Mouse (Mus musculus) kidney, postnatal 0 days (tissue): ENCODE data around the gene Cyp2u1. TPM values are rescaled to one million over a fixed set of nuclear protein-coding genes. Genes with fewer than 3 reads are reported as not detected.

Experiments used
- ATAC-seq: fragments of 200-750 bp; cut with Nextera tagmentation; replicated peaks from 2 replicates; pipeline ENCODE4 v1.8.0; 2017; ENCODE audit warnings: low read depth, moderate number of reproducible peaks, moderate TSS enrichment, moderate library complexity; ENCODE audit not compliant: low FRiP score
- DNase-seq: peaks from one replicate; pipeline ENCODE4 v3.0.0-alpha.2; 2016; ENCODE audit warnings: low spot score
- H3K27ac ChIP-seq: fragments of 300-500 bp; sonication (generic); 2 replicates; pipeline ENCODE4 v1.5.1; 2014; ENCODE audit warnings: mild to moderate bottlenecking
- H3K27me3 ChIP-seq: fragments of 300-500 bp; sonication (generic); 2 replicates; pipeline ENCODE4 v1.6.1; 2014; ENCODE audit warnings: low read length, mixed read lengths; ENCODE audit not compliant: insufficient read depth
- H3K36me3 ChIP-seq: fragments of 300-500 bp; sonication (generic); 2 replicates; pipeline ENCODE4 v1.6.1; 2014; ENCODE audit warnings: low read length, mixed read lengths; ENCODE audit not compliant: insufficient read depth
- H3K4me1 ChIP-seq: fragments of 300-500 bp; sonication (generic); replicated peaks from 2 replicates; pipeline ENCODE4 v1.6.1; 2014; ENCODE audit warnings: antibody characterized with exemption, low read length, mixed read lengths; ENCODE audit not compliant: insufficient read depth
- H3K4me2 ChIP-seq: fragments of 300-500 bp; sonication (generic); 2 replicates; pipeline ENCODE4 v1.6.1; 2014; ENCODE audit warnings: mild to moderate bottlenecking, low read length, moderate library complexity, mixed read lengths
- H3K4me3 ChIP-seq: fragments of 300-500 bp; sonication (generic); replicated peaks from 2 replicates; pipeline ENCODE4 v1.5.1; 2014; ENCODE audit warnings: low read depth, low read length
- H3K9ac ChIP-seq: fragments of 300-500 bp; sonication (generic); 2 replicates; pipeline ENCODE4 v1.6.1; 2014; ENCODE audit warnings: low read depth, low read length
- H3K9me3 ChIP-seq: fragments of 300-500 bp; sonication (generic); replicated peaks from 2 replicates; pipeline ENCODE4 v1.6.1; 2016; ENCODE audit warnings: low read length, inconsistent platforms, mixed read lengths
- CTCF ChIP-seq: IDR thresholded peaks from 2 replicates; pipeline ENCODE4 v1.5.1; 2016; ENCODE audit warnings: antibody characterized with exemption, low read depth, mild to moderate bottlenecking, moderate library complexity
- WGBS: fragments of 180-500 bp; shearing (Covaris S2); extraction: QIAGEN DNeasy Blood & Tissue Kit; methylation state at CpG from one replicate; pipeline ENCODE4 v1.1.7; 2014; 5-methylcytosine and 5-hydroxymethylcytosine counted together
- polyA plus RNA-seq: library from polyadenylated mRNA; unstranded; fragments of >200 nt; fragmentation: Nextera tagmentation; extraction: Ambion mirVana; gene quantifications from 2 replicates; pipeline ENCODE4 v1.2.1, GENCODE M21; 2015

Gene Cyp2u1
- polyA plus RNA-seq, 1 experiment from 2014 or later: 5.5 TPM

DNA sequence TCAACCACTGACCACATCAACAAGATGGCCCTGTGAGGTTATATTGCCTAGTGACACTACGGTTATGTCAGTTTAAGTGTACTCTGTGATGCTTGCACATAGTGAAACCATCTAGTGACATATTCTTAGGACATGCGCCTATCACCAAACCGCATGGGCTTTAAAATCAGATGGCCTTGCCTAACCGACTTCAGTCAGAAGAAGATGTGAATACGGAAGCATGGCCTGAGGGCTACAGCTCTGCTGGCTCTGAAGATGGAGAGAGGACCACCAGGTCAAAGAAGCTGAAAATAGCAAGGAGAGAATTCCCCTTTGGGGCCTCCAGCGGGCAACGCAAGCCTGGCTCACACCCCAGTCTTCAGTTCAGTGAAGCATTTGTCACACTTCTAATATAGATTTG is 6.1 kb downstream of the Cyp2u1 start:
- no peak for DNase-seq
- Histone ChIP-seq H3K27ac (no peak overlapping the region), H3K36me3 (no peaks in the 10 kb centered on the region), H3K4me2 (no peak overlapping the region), H3K9me3 (no peaks in the 10 kb centered on the region), H3K27me3 (no peaks in the 10 kb centered on the region), H3K4me1 (no peaks in the 10 kb centered on the region), H3K4me3 (no peak overlapping the region), H3K9ac (no peak overlapping the region)
- WGBS: 89% methylated on average over 7 of the region's 7 CpGs
- TF ChIP-seq CTCF: no peak
- ATAC-seq: no peak

DNA sequence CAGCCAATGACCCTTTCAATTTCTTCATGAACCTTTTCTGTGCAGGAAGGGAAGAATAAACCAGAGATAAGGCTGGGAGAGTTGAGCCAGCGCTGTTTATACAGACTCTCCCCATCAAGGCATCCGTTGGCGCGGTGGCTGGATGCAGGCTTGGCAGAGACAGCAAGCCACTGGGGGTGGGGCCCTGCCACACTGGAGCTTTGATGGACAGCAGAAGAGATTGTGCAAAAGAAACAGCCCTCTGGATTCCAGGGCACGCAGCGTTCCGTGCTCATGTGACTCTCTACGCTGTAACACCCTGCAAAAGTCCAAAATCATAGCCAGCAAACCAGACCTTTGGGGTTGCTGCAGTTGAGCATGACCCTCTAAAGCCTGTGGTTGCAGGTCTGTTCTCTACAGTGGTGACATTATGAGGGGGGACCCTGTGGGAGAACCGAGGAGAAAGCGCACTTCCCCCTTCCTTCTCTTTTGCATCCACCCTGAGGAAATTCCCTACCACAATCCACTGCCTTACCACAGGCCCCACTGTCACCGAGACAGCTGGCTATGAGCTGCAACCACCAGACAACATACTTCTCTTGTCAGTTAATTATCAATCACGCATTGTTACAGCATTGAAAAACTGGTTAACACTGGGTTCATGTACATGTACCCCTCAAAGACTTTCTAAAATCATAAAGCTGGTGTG is 7.4 kb downstream of the Cyp2u1 start:
- Histone ChIP-seq H3K9ac (no peak overlapping the region), H3K27me3 (no peaks in the 10 kb centered on the region), H3K4me3 (no peak overlapping the region), H3K4me2 (no peak overlapping the region), H3K4me1 (no peaks in the 10 kb centered on the region), H3K27ac (no peak overlapping the region), H3K9me3 (no peaks in the 10 kb centered on the region), H3K36me3 (no peaks in the 10 kb centered on the region)
- no peak for ATAC-seq
- 78% methylated on average over 12 of the region's 12 CpGs for WGBS
- no peak for DNase-seq
- no peak for TF ChIP-seq CTCF

DNA sequence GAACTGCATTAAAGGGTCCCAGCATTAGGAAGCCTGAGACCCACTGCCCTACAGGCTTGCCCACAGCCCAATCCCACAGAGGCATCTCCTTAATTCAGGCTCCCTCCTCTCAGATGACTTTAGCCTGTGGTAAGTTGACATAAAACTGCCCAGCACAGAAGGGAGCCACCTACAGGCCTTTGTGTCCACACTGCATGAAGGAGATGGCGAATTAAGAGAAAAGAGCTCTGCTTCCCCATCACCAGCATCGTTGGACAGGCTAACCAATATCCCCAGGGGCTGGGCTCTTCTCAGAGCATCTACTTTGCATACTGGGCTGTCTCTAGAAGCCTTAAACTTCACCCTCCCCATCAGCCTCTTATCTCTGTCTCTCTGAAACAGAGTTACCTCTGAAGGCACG is 8.5 kb downstream of the Cyp2u1 start:
- no peaks in the 10 kb centered on the region for H3K9me3 ChIP-seq
- no peak overlapping the region for H3K9ac ChIP-seq
- ATAC-seq (no peak), DNase-seq (no peak)
- 73% methylated on average over 3 of the region's 3 CpGs for WGBS
- no peak overlapping the region for H3K27ac ChIP-seq
- H3K4me2 ChIP-seq: no peak overlapping the region
- H3K36me3 ChIP-seq: no peaks in the 10 kb centered on the region
- no peak for TF ChIP-seq CTCF
- no peak overlapping the region for H3K4me3 ChIP-seq
- no peaks in the 10 kb centered on the region for H3K4me1 ChIP-seq
- H3K27me3 ChIP-seq: no peaks in the 10 kb centered on the region

DNA sequence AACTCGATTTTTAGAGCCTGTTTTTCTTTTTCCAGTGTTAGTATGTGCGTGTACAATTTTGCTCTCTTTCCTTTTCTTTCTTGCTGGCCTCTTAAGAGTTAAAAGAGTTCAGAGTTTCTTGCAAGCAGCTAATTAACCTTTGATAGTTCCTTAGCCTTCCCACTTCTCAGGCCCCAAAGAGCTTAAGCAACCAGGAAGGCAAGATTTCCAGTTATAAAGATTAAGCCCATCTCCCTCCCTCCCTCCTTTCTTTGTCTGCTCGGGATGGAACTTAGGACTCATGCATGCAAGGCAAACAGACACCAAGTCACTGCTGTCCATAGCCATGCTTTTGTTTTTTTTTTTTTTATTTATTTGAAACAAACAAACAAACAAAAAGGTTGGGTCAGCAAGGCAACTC is 10.1 kb downstream of the Cyp2u1 start:
- Histone ChIP-seq H3K4me2 (no peak overlapping the region), H3K27me3 (no peaks in the 10 kb centered on the region), H3K9ac (no peak overlapping the region), H3K9me3 (no peaks in the 10 kb centered on the region), H3K4me3 (no peak overlapping the region), H3K36me3 (no peaks in the 10 kb centered on the region), H3K4me1 (no peaks in the 10 kb centered on the region), H3K27ac (no peak overlapping the region)
- TF ChIP-seq CTCF: no peak
- no peak for DNase-seq
- WGBS: 68% methylated on average over 3 of the region's 3 CpGs
- no peak for ATAC-seq

DNA sequence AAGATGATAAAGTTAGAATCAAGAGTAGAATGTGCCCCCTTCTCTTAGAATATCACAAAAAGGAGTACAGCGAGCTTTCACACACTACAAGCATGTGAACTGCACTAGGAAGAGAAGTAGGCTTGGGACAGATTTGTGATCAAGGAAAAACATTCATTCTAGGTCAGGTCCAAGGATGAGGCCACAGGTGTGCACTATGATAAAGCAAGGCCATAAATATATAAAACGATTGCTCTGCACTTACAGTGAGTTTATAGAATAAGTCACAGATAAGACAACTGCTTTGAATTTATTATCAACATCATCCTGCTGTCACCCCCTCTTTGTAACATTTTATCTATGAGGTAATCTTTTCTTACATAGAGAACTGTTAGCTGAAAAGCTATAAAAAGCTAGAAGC is 10.7 kb downstream of the Cyp2u1 start:
- Histone ChIP-seq H3K4me1 (no peaks in the 10 kb centered on the region), H3K4me3 (no peak overlapping the region), H3K27me3 (no peaks in the 10 kb centered on the region), H3K9ac (no peak overlapping the region), H3K27ac (no peak overlapping the region), H3K4me2 (no peak overlapping the region), H3K9me3 (no peaks in the 10 kb centered on the region), H3K36me3 (no peaks in the 10 kb centered on the region)
- WGBS: 79% methylated on average over 2 of the region's 2 CpGs
- no peak for ATAC-seq
- TF ChIP-seq CTCF: no peak
- no peak for DNase-seq

DNA sequence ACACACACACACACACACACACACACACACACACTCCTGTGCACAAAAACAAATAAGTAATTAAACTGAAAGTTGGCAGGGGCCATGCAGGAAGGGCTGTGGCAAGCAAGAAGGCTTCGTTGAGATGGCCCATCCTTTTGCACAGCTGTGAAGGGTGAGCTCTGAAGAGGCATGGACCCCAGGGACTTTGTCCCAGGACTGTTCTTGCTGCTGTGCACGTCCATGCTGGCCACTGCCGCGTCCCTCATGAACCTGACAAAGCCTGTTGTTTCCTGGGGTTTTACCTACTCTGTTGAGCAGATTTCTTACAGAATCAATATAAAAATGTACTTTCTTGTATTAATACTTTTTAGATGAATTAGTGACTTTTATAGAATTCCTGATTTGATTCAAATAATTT is 11.1 kb downstream of the Cyp2u1 start:
- no peaks in the 10 kb centered on the region for H3K4me1 ChIP-seq
- no peak overlapping the region for H3K4me2 ChIP-seq
- DNase-seq (no peak), ATAC-seq (no peak)
- WGBS: 88% methylated on average over 4 of the region's 4 CpGs
- H3K9ac ChIP-seq: no peak overlapping the region
- H3K27me3 ChIP-seq: no peaks in the 10 kb centered on the region
- no peak overlapping the region for H3K4me3 ChIP-seq
- no peaks in the 10 kb centered on the region for H3K36me3 ChIP-seq
- no peak for TF ChIP-seq CTCF
- no peak overlapping the region for H3K27ac ChIP-seq
- no peaks in the 10 kb centered on the region for H3K9me3 ChIP-seq

DNA sequence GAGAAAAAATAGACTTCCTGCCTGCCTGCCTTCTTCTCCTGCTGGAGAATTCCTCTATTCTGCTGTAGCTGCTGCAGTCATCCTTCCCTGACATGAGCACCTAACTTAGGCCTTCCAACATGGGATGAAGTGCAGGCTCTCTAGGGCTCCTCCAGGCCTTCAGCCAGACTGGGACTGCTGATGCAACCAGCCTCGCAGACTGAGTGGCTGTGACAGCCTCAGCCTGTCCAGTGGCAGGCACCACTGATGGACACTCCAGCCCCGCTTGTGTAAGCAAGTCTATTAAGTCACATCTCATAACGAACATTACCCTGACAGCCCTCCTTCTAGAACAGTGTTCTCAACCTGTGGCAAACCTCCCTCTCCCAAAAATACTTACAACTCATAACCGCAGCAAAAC is 28.9 kb downstream of the Cyp2u1 start:
- Histone ChIP-seq H3K27me3 (no peaks in the 10 kb centered on the region), H3K27ac (no peak overlapping the region), H3K4me1 (peaks cover 9% of the 10 kb centered on the region), H3K36me3 (no peaks in the 10 kb centered on the region), H3K4me2 (no peak overlapping the region), H3K4me3 (no peak overlapping the region), H3K9ac (no peak overlapping the region), H3K9me3 (no peaks in the 10 kb centered on the region)
- no peak for TF ChIP-seq CTCF
- ATAC-seq (no peak), DNase-seq (no peak)
- 74% methylated on average over 4 of the region's 4 CpGs for WGBS
